Mouse (Mus musculus): ENCODE measurements at regions not wholly inside any gene's neighbourhood (a gene's known extent, or its start where the extent isn't known, plus 50 kb on each side); places are given as distances from the start of the nearest gene placed in this dataset.

DNA sequence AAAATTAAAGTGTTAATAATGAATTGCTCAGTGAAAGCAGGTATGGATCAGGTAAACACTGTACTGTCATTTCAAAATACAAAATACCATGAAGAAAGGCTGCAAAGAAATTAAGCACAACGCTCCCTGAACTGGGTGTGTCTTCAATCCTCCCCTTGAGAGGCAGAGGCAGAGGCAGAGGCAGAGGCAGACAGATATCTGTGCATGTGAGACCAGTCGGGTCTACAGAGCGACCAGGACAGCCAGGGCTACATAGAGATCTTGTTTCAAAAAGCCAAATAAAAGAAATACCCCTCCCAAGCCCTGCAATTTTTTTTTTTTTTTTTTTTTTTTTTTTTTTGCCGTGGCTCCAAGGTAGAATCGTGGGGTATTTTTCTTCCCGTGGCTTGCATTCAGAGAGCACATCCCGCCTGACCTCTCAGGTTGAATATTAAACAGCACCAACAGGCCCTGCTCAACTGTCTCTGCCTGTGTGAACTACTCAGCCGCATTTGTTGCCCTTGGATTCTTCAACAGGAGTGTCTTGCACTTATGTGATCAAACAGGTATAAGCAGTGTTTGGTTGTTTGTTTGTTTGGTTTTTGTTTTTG lies 50.8 kb upstream of the Ubr2 start:
- no peak for TF ChIP-seq POLR2A (IDR thresholded peaks at IDR 0.05; ENCODE audit: low read depth, low read length)
- no peak for TF ChIP-seq CTCF (conservative IDR thresholded peaks at IDR 0.05; ENCODE audit: insufficient read depth, insufficient read length, low read depth, low read length)

Data from kidney, adult 2 months (tissue).